Mouse (Mus musculus): ENCODE measurements around the gene Ccdc180. TPM values are rescaled to one million over a fixed set of nuclear protein-coding genes. Genes with fewer than 3 reads are reported as not detected.

The Ccdc180 gene
- total RNA-seq, 4 experiments from 2014 or later: 0.09 TPM; not detected in 3

- no peak for DNase-seq (ENCODE audit: low spot score)
Measured at GRCm38 (mm10) chr4:45970048-45970560, 80.0 kb downstream of the Ccdc180 start.

GRCm38 (mm10) chr4:45971806-45972447 lies 81.8 kb downstream of the Ccdc180 start:
- DNase-seq (ENCODE audit: low spot score): peak; percentile 99

GRCm38 (mm10) chr4:45972448-45972854 lies 82.3 kb downstream of the Ccdc180 start:
- no peak for DNase-seq (ENCODE audit: low spot score)

GRCm38 (mm10) chr4:45972951-45973350 lies 82.8 kb downstream of the Ccdc180 start:
- no peak for DNase-seq (ENCODE audit: low spot score)

- DNase-seq (ENCODE audit: low spot score): no peak
Measured at GRCm38 (mm10) chr4:45976931-45977667, 87.0 kb downstream of the Ccdc180 start.

GRCm38 (mm10) chr4:45979916-45980315 lies 89.8 kb downstream of the Ccdc180 start:
- no peak for DNase-seq (ENCODE audit: low spot score)

GRCm38 (mm10) chr4:45981054-45981453 lies 91.0 kb downstream of the Ccdc180 start:
- no peak for DNase-seq (ENCODE audit: low spot score)

GRCm38 (mm10) chr4:45990427-45991135 lies 100.5 kb downstream of the Ccdc180 start:
- no peak for DNase-seq (ENCODE audit: low spot score)

GRCm38 (mm10) chr4:45998536-45998935 lies 108.4 kb downstream of the Ccdc180 start:
- DNase-seq (ENCODE audit: low spot score): no peak

Other genes with a start within 250 kb of the Ccdc180 start
- 10 to 100 TPM in 3 of 4 experiments, 1 to 10 TPM in 1; 9.3 to 14.5 (median 12.4) TPM for gene Aldh1b1, start 91.3 kb upstream of the Ccdc180 start, total RNA-seq (2022)
- gene Igfbpl1, start 63.4 kb upstream of the Ccdc180 start, total RNA-seq (2022): under 1 TPM; 0.14 to 0.57 (median 0.39) TPM
- gene Stra6l, start 41.6 kb upstream of the Ccdc180 start, total RNA-seq (2022): not detected
- 10 to 100 TPM in 3 of 4 experiments, 1 to 10 TPM in 1; 9.2 to 12.1 (median 10.1) TPM for gene Tdrd7, start 75.0 kb downstream of the Ccdc180 start, total RNA-seq (2022)
- 100 to 1,000 TPM; 233 to 302 (median 283) TPM for gene Tmod1, start 148.6 kb downstream of the Ccdc180 start, total RNA-seq (2022)
- gene Ncbp1, start 248.3 kb downstream of the Ccdc180 start, total RNA-seq (2022): 10 to 100 TPM; 18.0 to 19.6 (median 19.1) TPM
- 10 to 100 TPM; 12.9 to 19.4 (median 14.8) TPM for gene Tstd2, start 248.4 kb downstream of the Ccdc180 start, total RNA-seq (2022)

Measured in heart, adult 8-10 months (tissue).